8 mouse cellular contexts compared by ENCODE assay signal in the genomic region with DNA sequence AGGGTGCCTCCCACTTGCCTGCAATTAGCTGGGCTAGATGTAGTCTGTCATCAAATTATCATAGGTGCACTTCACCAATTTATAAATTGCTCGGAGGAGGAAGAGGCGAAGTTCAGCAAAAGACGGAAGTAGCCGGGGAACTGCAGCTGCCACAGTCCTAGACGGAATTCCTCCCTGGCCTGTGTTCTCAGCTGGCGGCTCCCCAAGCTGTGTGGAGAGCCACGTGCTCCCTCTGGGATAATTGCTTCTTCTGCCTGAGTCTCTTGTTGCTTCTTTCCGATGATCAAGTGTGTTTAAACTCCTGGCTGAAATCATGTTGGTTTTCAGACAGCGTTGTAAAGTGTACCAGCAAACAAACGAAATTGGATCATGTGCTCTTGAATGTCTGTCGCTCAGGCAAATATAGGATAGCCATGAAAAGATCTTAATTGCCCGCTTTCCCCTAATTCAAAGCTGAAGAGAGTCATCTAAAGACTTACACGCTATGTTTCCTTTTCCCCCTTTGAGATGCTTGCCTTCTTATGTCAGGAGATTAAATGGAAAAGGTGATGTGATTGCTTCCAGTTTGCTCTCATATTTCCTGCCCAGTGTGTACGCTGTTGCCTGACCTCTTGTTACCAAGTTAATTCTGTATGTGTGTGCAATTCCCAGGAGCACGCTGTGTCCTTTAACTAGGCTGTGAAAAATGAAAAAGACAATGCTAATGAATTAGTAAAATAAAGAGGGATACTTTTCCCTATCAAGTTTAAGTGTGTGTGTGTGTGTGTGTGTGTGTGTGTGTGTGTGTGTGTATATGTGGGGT.
DNase-seq lines count a peak whose midpoint lies in the region; ATAC-seq lines count a peak whose summit lies in the region.

No protein-coding gene starts in this region.

- 26% methylated on average over 15 of the region's 15 CpGs for WGBS in hindbrain, embryonic 13.5 days
- WGBS in lung, embryonic 16.5 days, result 12% methylated on average over 15 of the region's 15 CpGs

- DNase-seq in ES-CJ7 (ENCODE audit: low read depth, low spot score), result peak; percentile 5
- DNase-seq in cerebellum, postnatal 36 days, result peak; percentile 53 to 55
- DNase-seq in gastrocnemius, adult 18-20 months (ENCODE audit: low spot score), result peak; percentile 76
- peak; percentile 56 to 72 for DNase-seq in layer of hippocampus, postnatal 10 days (ENCODE audit: low spot score in 2 of 2)
- DNase-seq in retina, postnatal 7 days (ENCODE audit: low read depth, low spot score), result peak; percentile 19
- DNase-seq in spleen, adult 18-20 months, result no peak

- no peak overlapping the region for H3K4me3 ChIP-seq in hindbrain, embryonic 13.5 days
- peak overlapping the region; percentile 17 for H3K4me3 ChIP-seq in lung, embryonic 16.5 days (ENCODE audit: low read length)

- H3K4me1 ChIP-seq in hindbrain, embryonic 13.5 days (replicated peaks), result peaks cover 43% of the 10 kb centered on the region
- peaks cover 13% of the 10 kb centered on the region; the same call in 1 of the 2 replicates for H3K4me1 ChIP-seq in lung, embryonic 16.5 days (replicated peaks; ENCODE audit: control insufficient read depth, insufficient read depth, low read length)

- no peaks in the 10 kb centered on the region for H3K9me3 ChIP-seq in hindbrain, embryonic 13.5 days
- no peaks in the 10 kb centered on the region for H3K9me3 ChIP-seq in lung, embryonic 16.5 days (ENCODE audit: control insufficient read depth, low read length)

- H3K27ac ChIP-seq in hindbrain, embryonic 13.5 days, result peak overlapping the region; percentile 45; the same call in 1 of the 2 replicates
- peak overlapping the region; percentile 50; the same call in 1 of the 2 replicates for H3K27ac ChIP-seq in lung, embryonic 16.5 days (ENCODE audit: low read length)

- ATAC-seq in hindbrain, embryonic 13.5 days (ENCODE audit: low FRiP score), result peak; percentile 79
- peak; percentile 90 for ATAC-seq in lung, embryonic 16.5 days (ENCODE audit: low read depth)

- peak overlapping the region; percentile 43 for H3K4me2 ChIP-seq in hindbrain, embryonic 13.5 days
- H3K4me2 ChIP-seq in lung, embryonic 16.5 days (ENCODE audit: low read depth, low read length), result peak overlapping the region; percentile 48

- no peaks in the 10 kb centered on the region for H3K27me3 ChIP-seq in hindbrain, embryonic 13.5 days
- no peaks in the 10 kb centered on the region for H3K27me3 ChIP-seq in lung, embryonic 16.5 days (ENCODE audit: control insufficient read depth, insufficient read depth, low read depth, low read length)

- no peak overlapping the region; the same call in 1 of the 2 replicates for H3K9ac ChIP-seq in hindbrain, embryonic 13.5 days
- no peak overlapping the region for H3K9ac ChIP-seq in lung, embryonic 16.5 days (ENCODE audit: low read length)

- no peaks in the 10 kb centered on the region for H3K36me3 ChIP-seq in hindbrain, embryonic 13.5 days
- no peaks in the 10 kb centered on the region for H3K36me3 ChIP-seq in lung, embryonic 16.5 days (ENCODE audit: control insufficient read depth, insufficient read depth, low read length)

Comparison
In these comparisons a context has a peak if more than half of its experiments do, and no peak if none do; other contexts are left out.
1. DNase-seq: peak in ES-CJ7 (single experiment), cerebellum, postnatal 36 days (2 of 2), gastrocnemius, adult 18-20 months (single experiment), layer of hippocampus, postnatal 10 days (2 of 2) and retina, postnatal 7 days (single experiment); none in spleen, adult 18-20 months (0 of 2).